In the genomic region with DNA sequence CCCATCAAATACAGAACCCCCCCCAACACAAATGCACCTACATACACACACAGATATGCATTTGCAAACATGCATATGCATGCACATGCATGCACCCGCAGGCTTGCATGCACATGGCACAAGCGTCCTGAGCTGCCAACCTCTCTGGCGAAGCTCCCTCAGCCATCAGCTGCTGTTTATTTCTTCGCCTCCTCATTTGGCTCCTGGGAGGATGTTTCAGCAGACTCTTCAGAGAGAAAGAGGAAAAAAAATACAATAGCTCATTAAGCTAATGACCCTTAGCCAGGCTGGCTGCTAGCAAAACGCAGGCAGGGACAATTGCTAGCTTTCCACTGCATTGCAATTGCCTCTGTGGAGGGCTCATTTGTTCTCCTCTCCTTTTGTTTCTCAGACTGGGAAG, we compare ENCODE assay signal across 15 mouse cellular contexts.
DNase-seq lines count a peak whose midpoint lies in the region; ATAC-seq lines count a peak whose summit lies in the region.
"Had no signal": no experiment of that assay in that cellular context is flagged by ENCODE, and none has a peak within 500 bp of the region (broad histone marks: within the 10 kb centered on the region; RNA-seq: fewer than 3 reads in every experiment).

No protein-coding gene starts in this region.

- H3K27me3 ChIP-seq in hindbrain, embryonic 11.5 days (ENCODE audit: control insufficient read depth, insufficient read depth, low read length): no peaks in the 10 kb centered on the region
- H3K27me3 ChIP-seq in hindbrain, embryonic 10.5 days (ENCODE audit: insufficient read depth, poor library complexity, severe bottlenecking): no peaks in the 10 kb centered on the region
- H3K27me3 ChIP-seq in intestine, embryonic 16.5 days (replicated peaks; ENCODE audit: control insufficient read depth, insufficient read depth, low read length): no peaks in the 10 kb centered on the region
- H3K27me3 ChIP-seq: intestine, embryonic 15.5 days; Patski had no signal

- no peak overlapping the region for H3K27ac ChIP-seq in hindbrain, embryonic 11.5 days (ENCODE audit: low read depth, low read length)
- H3K27ac ChIP-seq in hindbrain, embryonic 10.5 days: no peak overlapping the region
- no peak overlapping the region for H3K27ac ChIP-seq in intestine, embryonic 16.5 days (ENCODE audit: low read length)
- H3K27ac ChIP-seq: intestine, embryonic 15.5 days had no signal

- DNase-seq in hindbrain, embryonic 11.5 days (ENCODE audit: low spot score): peak; percentile 8
- DNase-seq in hindbrain, embryonic 10.5 days (ENCODE audit: low spot score): no peak
- peak; percentile 12 to 20 for DNase-seq in right cerebral cortex, adult 2 months (ENCODE audit: low spot score in 2 of 2)
- no peak for DNase-seq in right cerebral cortex, adult 18-20 months
- DNase-seq in layer of hippocampus, postnatal 10 days (ENCODE audit: low spot score in 2 of 2): peak; percentile 22 to 23
- DNase-seq in gastrocnemius, postnatal 25 days: no peak
- DNase-seq in spleen, postnatal 14 days (ENCODE audit: low spot score in 2 of 2): no peak
- DNase-seq: adrenal gland, postnatal 36 days; cerebellum, postnatal 36 days; right cerebral cortex, postnatal 14 days had no signal

- no peak for ATAC-seq in hindbrain, embryonic 11.5 days (ENCODE audit: low FRiP score)
- ATAC-seq in intestine, embryonic 16.5 days: no peak
- ATAC-seq: intestine, embryonic 15.5 days; Patski had no signal

- H3K4me1 ChIP-seq in hindbrain, embryonic 11.5 days (replicated peaks; ENCODE audit: control insufficient read depth, insufficient read depth, low read length): no peaks in the 10 kb centered on the region
- H3K4me1 ChIP-seq in hindbrain, embryonic 10.5 days (replicated peaks): peaks cover 15% of the 10 kb centered on the region
- no peaks in the 10 kb centered on the region for H3K4me1 ChIP-seq in intestine, embryonic 16.5 days (ENCODE audit: control insufficient read depth, insufficient read depth, low read length)
- H3K4me1 ChIP-seq: intestine, embryonic 15.5 days had no signal

- no peaks in the 10 kb centered on the region for H3K9me3 ChIP-seq in hindbrain, embryonic 11.5 days (ENCODE audit: control insufficient read depth, low read length)
- no peaks in the 10 kb centered on the region for H3K9me3 ChIP-seq in hindbrain, embryonic 10.5 days
- H3K9me3 ChIP-seq in intestine, embryonic 16.5 days (ENCODE audit: control insufficient read depth, low read length): no peaks in the 10 kb centered on the region
- H3K9me3 ChIP-seq: intestine, embryonic 15.5 days had no signal

- WGBS in hindbrain, embryonic 11.5 days: 40% methylated on average over 5 of the region's 5 CpGs
- WGBS in hindbrain, embryonic 10.5 days: 60% methylated on average over 5 of the region's 5 CpGs
- 55% methylated on average over 5 of the region's 5 CpGs for WGBS in intestine, embryonic 16.5 days

- H3K36me3 ChIP-seq in hindbrain, embryonic 11.5 days (ENCODE audit: control insufficient read depth, insufficient read depth, low read length): no peaks in the 10 kb centered on the region
- H3K36me3 ChIP-seq in hindbrain, embryonic 10.5 days: no peaks in the 10 kb centered on the region
- H3K36me3 ChIP-seq in intestine, embryonic 16.5 days (ENCODE audit: control insufficient read depth, insufficient read depth, low read length): no peaks in the 10 kb centered on the region
- H3K36me3 ChIP-seq: intestine, embryonic 15.5 days had no signal

- no peak overlapping the region for H3K4me3 ChIP-seq in hindbrain, embryonic 11.5 days (ENCODE audit: low read depth, low read length)
- H3K4me3 ChIP-seq in hindbrain, embryonic 10.5 days: no peak overlapping the region
- no peak overlapping the region for H3K4me3 ChIP-seq in intestine, embryonic 16.5 days (ENCODE audit: low read length)
- H3K4me3 ChIP-seq: intestine, embryonic 15.5 days; myocyte had no signal

- H3K9ac ChIP-seq in hindbrain, embryonic 11.5 days (ENCODE audit: low read depth, low read length): no peak overlapping the region
- H3K9ac ChIP-seq in intestine, embryonic 16.5 days (ENCODE audit: low read depth, low read length): no peak overlapping the region
- H3K9ac ChIP-seq: intestine, embryonic 15.5 days had no signal

- no peak overlapping the region for H3K4me2 ChIP-seq in hindbrain, embryonic 11.5 days (replicated peaks; ENCODE audit: low read depth, low read length)
- no peak overlapping the region for H3K4me2 ChIP-seq in intestine, embryonic 16.5 days (ENCODE audit: low read depth, low read length)
- H3K4me2 ChIP-seq: heart, embryonic 11.5 days; intestine, embryonic 15.5 days had no signal

Comparison
In these comparisons a context has a peak if more than half of its experiments do, and no peak if none do; other contexts are left out.
1. DNase-seq: peak in hindbrain, embryonic 11.5 days (single experiment), right cerebral cortex, adult 2 months (2 of 2) and layer of hippocampus, postnatal 10 days (2 of 2); none in hindbrain, embryonic 10.5 days (single experiment), right cerebral cortex, adult 18-20 months (single experiment), gastrocnemius, postnatal 25 days (single experiment) and spleen, postnatal 14 days (0 of 2).